ENCODE assay signal across 19 mouse cellular contexts in the genomic region with DNA sequence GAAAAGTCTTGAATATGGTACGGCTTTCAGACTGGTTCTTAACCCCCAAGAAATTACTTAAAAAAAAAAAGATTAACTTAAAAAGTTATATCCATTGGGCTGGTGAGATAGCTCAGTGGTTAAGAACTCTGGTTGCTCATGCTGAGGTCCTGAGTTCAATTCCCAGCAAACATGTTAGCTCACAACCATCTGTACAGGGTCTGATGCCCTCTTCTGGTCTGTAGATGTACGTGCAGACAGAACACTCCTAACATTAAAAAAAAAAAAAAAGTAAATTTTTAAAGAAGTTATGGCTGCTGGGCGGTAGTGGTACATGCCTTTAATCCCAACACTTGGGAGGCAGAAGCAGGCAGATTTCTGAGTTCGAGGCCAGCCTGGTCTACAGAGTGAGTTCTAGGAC. TPM values are rescaled to one million over a fixed set of nuclear protein-coding genes. Genes with fewer than 3 reads are reported as not detected.
DNase-seq lines count a peak whose midpoint lies in the region; ATAC-seq and TF ChIP-seq lines count a peak whose summit lies in the region.
"Had no signal": no experiment of that assay in that cellular context is flagged by ENCODE, and none has a peak within 500 bp of the region (broad histone marks: within the 10 kb centered on the region; RNA-seq: fewer than 3 reads in every experiment).

No protein-coding gene starts in this region.

- H3K4me2 ChIP-seq in hindbrain, postnatal 0 days (ENCODE audit: low read depth, low read length) = no peak overlapping the region
- H3K4me2 ChIP-seq in hindbrain, embryonic 14.5 days (replicated peaks) = no peak overlapping the region
- no peak overlapping the region for H3K4me2 ChIP-seq in CH12.LX (ENCODE audit: insufficient read depth, low read depth, poor library complexity, severe bottlenecking)
- H3K4me2 ChIP-seq: stomach, embryonic 15.5 days had no signal

- no peak for DNase-seq in hindbrain, postnatal 0 days (ENCODE audit: low spot score)
- no peak for DNase-seq in hindbrain, embryonic 14.5 days (ENCODE audit: low spot score)
- DNase-seq in 3T3-L1 (ENCODE audit: low read depth, low spot score) (peak; percentile 33), CH12.LX (ENCODE audit: extremely low read depth) (peak; percentile 30)
- DNase-seq in adrenal gland, adult 8-10 months = no peak
- no peak for DNase-seq in embryo, embryonic 9.5 days (ENCODE audit: extremely low spot score)
- no peak for DNase-seq in gastrocnemius, postnatal 25 days
- DNase-seq: adrenal gland, postnatal 36 days; cerebellum, adult 11 months; gastrocnemius, postnatal 36 days; heart, postnatal 4 days; kidney, adult 11 months; layer of hippocampus, adult 9-11 months; lung, postnatal 10 days; right cerebral cortex, postnatal 4 days had no signal

- peaks cover 22% of the 10 kb centered on the region; the same call in 1 of the 2 replicates for H3K36me3 ChIP-seq in hindbrain, postnatal 0 days (ENCODE audit: insufficient read depth, low read length)
- peaks cover 54% of the 10 kb centered on the region for H3K36me3 ChIP-seq in hindbrain, embryonic 14.5 days (replicated peaks; ENCODE audit: control insufficient read depth, insufficient read depth)
- H3K36me3 ChIP-seq in CH12.LX (replicated peaks in 1 of 2; ENCODE audit: control insufficient read depth in 1 of 2, insufficient read depth in 1 of 2, low read length in 1 of 2) = peaks cover 32 to 71% of the 10 kb centered on the region in 2 experiments

- no peaks in the 10 kb centered on the region for H3K9me3 ChIP-seq in hindbrain, postnatal 0 days (ENCODE audit: low read length)
- no peaks in the 10 kb centered on the region for H3K9me3 ChIP-seq in hindbrain, embryonic 14.5 days (ENCODE audit: control insufficient read depth, low read length)
- H3K9me3 ChIP-seq in CH12.LX (replicated peaks; ENCODE audit: low read length) = no peaks in the 10 kb centered on the region
- H3K9me3 ChIP-seq: embryonic facial prominence, embryonic 10.5 days; stomach, embryonic 15.5 days had no signal

- ATAC-seq in hindbrain, postnatal 0 days = no peak
- no peak for ATAC-seq in hindbrain, embryonic 14.5 days (ENCODE audit: low FRiP score)
- ATAC-seq in common myeloid progenitor, adult 5-6 weeks (replicated peaks; ENCODE audit: low read depth, poor library complexity, severe bottlenecking) = peak; percentile 50; the same call in 1 of the 2 replicates

- TF ChIP-seq RAD21 in CH12.LX (IDR thresholded peaks at IDR 0.05; ENCODE audit: low read depth, low read length) = no peak

- no peaks in the 10 kb centered on the region for H3K4me1 ChIP-seq in hindbrain, postnatal 0 days (ENCODE audit: insufficient read depth, low read length)
- no peaks in the 10 kb centered on the region for H3K4me1 ChIP-seq in hindbrain, embryonic 14.5 days (replicated peaks; ENCODE audit: control insufficient read depth, insufficient read depth, low read length)
- no peaks in the 10 kb centered on the region for H3K4me1 ChIP-seq in CH12.LX (ENCODE audit: control insufficient read depth in 1 of 2, insufficient read depth in 2 of 2)
- H3K4me1 ChIP-seq: embryonic facial prominence, embryonic 10.5 days; stomach, embryonic 15.5 days had no signal

- no peak for TF ChIP-seq POLR2A in CH12.LX (IDR thresholded peaks at IDR 0.05; ENCODE audit: low read depth, low read length)

- no peak overlapping the region for H3K4me3 ChIP-seq in hindbrain, postnatal 0 days (ENCODE audit: low read length)
- H3K4me3 ChIP-seq in hindbrain, embryonic 14.5 days (replicated peaks; ENCODE audit: low read length) = no peak overlapping the region
- no peak overlapping the region for H3K4me3 ChIP-seq in CH12.LX (replicated peaks in 1 of 3; ENCODE audit: low read depth in 2 of 3, low read length in 2 of 3, poor library complexity in 1 of 3)
- H3K4me3 ChIP-seq: embryonic facial prominence, embryonic 10.5 days; stomach, embryonic 15.5 days had no signal

- in situ Hi-C loops in CH12.LX (cut with MboI; ENCODE audit: low pct_ligation_motif_present, low pct_unique_long_range_greater_than_20kb, low sequenced_read_pairs) = no loop called here

- dilution Hi-C loops in CH12.LX (cut with MboI; ENCODE audit: extremely low pct_ligation_motif_present, extremely low pct_unique_long_range_greater_than_20kb, low sequenced_read_pairs) = no loop called here

- no peak overlapping the region for H3K27ac ChIP-seq in hindbrain, postnatal 0 days
- H3K27ac ChIP-seq in hindbrain, embryonic 14.5 days = no peak overlapping the region
- H3K27ac ChIP-seq in CH12.LX (ENCODE audit: insufficient read depth, low read depth) = no peak overlapping the region
- H3K27ac ChIP-seq: embryonic facial prominence, embryonic 10.5 days; stomach, embryonic 15.5 days had no signal

- no peaks in the 10 kb centered on the region for H3K79me2 ChIP-seq in CH12.LX (replicated peaks; ENCODE audit: control insufficient read depth, extremely low read depth, insufficient read depth, poor library complexity, severe bottlenecking)

- TF ChIP-seq CTCF in hindbrain, postnatal 0 days (IDR thresholded peaks at IDR 0.05; ENCODE audit: low read depth) = peak; percentile 36
- peak in 1 of 2 experiments; percentile 34; a peak in 2 of 4 replicates for TF ChIP-seq CTCF in CH12.LX (conservative IDR thresholded peaks at IDR 0.05 in 1 of 2, IDR thresholded peaks at IDR 0.05 in 1 of 2; ENCODE audit: low read depth in 2 of 2, low read length in 2 of 2)

- no peak overlapping the region for H3K9ac ChIP-seq in hindbrain, postnatal 0 days (replicated peaks; ENCODE audit: low read length)
- H3K9ac ChIP-seq in hindbrain, embryonic 14.5 days = no peak overlapping the region
- H3K9ac ChIP-seq in CH12.LX (ENCODE audit: insufficient read depth, low read depth) = no peak overlapping the region
- H3K9ac ChIP-seq: stomach, embryonic 15.5 days had no signal

- 91% methylated on average over 4 of the region's 4 CpGs for WGBS in hindbrain, postnatal 0 days
- 96% methylated on average over 4 of the region's 4 CpGs for WGBS in hindbrain, embryonic 14.5 days

- TF ChIP-seq EP300 in CH12.LX (IDR thresholded peaks at IDR 0.05; ENCODE audit: low read length) = no peak

- H3K27me3 ChIP-seq in hindbrain, postnatal 0 days (ENCODE audit: insufficient read depth, low read length) = no peaks in the 10 kb centered on the region
- no peaks in the 10 kb centered on the region for H3K27me3 ChIP-seq in hindbrain, embryonic 14.5 days (ENCODE audit: control insufficient read depth, insufficient read depth, low read length)
- H3K27me3 ChIP-seq in CH12.LX (replicated peaks) = no peaks in the 10 kb centered on the region
- H3K27me3 ChIP-seq: stomach, embryonic 15.5 days had no signal

RNA-seq across cellular contexts. Expression of gene 1700022I11Rik, which starts 8.7 kb away (rescaled TPM):
- total RNA-seq in hindbrain, postnatal 0 days (2014; rRNA removed) = not detected in 2 replicates
- 0.37 and 0.60 TPM in 2 replicates for polyA plus RNA-seq in hindbrain, postnatal 0 days (2015; fragmentation: Nextera tagmentation; extraction: Ambion mirVana)
- polyA plus RNA-seq in hindbrain, embryonic 14.5 days (2014; fragmentation: Nextera tagmentation; extraction: Ambion mirVana) = 0.63 and 0.71 TPM in 2 replicates
- total RNA-seq in CH12.LX (2012; rRNA removed) (0.55 and 1.4 TPM in 2 replicates), CH12.LX (2014; rRNA removed) (not detected in 2 replicates)
- 0.07 and 0.24 TPM in 2 replicates for polyA plus RNA-seq in CH12.LX (2012; ENCODE audit: insufficient read length, low read depth)
- 0.41 TPM in 1 of 2 replicates, not detected in the other for total RNA-seq in common myeloid progenitor, adult 5-6 weeks (2017)
- total RNA-seq in adrenal gland, adult 8-10 months (2022) = not detected
- total RNA-seq in gastrocnemius, postnatal 25 days (2021) = not detected
- total RNA-seq: adrenal gland, postnatal 36 days; gastrocnemius, postnatal 36 days; heart, postnatal 4 days had no signal
- polyA plus RNA-seq: urinary bladder, adult 2 months had no signal

RNA-seq across cellular contexts. Expression of gene Vcp, which starts 22.2 kb away (rescaled TPM):
- total RNA-seq in hindbrain, postnatal 0 days (2014; rRNA removed) = 187 and 191 TPM in 2 replicates
- 445 and 455 TPM in 2 replicates for polyA plus RNA-seq in hindbrain, postnatal 0 days (2015; fragmentation: Nextera tagmentation; extraction: Ambion mirVana)
- 470 and 518 TPM in 2 replicates for polyA plus RNA-seq in hindbrain, embryonic 14.5 days (2014; fragmentation: Nextera tagmentation; extraction: Ambion mirVana)
- total RNA-seq in CH12.LX (2012; rRNA removed) (237 and 301 TPM in 2 replicates), CH12.LX (2014; rRNA removed) (200 and 203 TPM in 2 replicates)
- polyA plus RNA-seq in CH12.LX (2012; ENCODE audit: insufficient read length, low read depth) = 462 and 463 TPM in 2 replicates
- 261 and 292 TPM in 2 replicates for total RNA-seq in common myeloid progenitor, adult 5-6 weeks (2017)
- total RNA-seq in adrenal gland, adult 8-10 months (2022) = 100 to 1,000 TPM; 290 to 420 (median 339) TPM
- 100 to 1,000 TPM; 219 to 236 TPM for total RNA-seq in gastrocnemius, postnatal 25 days (2021)

RNA-seq across cellular contexts. Expression of gene Dnajb5, which starts 28.4 kb away (rescaled TPM):
- total RNA-seq in hindbrain, postnatal 0 days (2014; rRNA removed) = 88.0 and 96.9 TPM in 2 replicates
- 28.1 and 33.4 TPM in 2 replicates for polyA plus RNA-seq in hindbrain, postnatal 0 days (2015; fragmentation: Nextera tagmentation; extraction: Ambion mirVana)
- polyA plus RNA-seq in hindbrain, embryonic 14.5 days (2014; fragmentation: Nextera tagmentation; extraction: Ambion mirVana) = 38.5 and 42.0 TPM in 2 replicates
- total RNA-seq in CH12.LX (2012; rRNA removed) (2.7 and 3.2 TPM in 2 replicates), CH12.LX (2014; rRNA removed) (1.9 and 2.2 TPM in 2 replicates)
- polyA plus RNA-seq in CH12.LX (2012; ENCODE audit: insufficient read length, low read depth) = 3.9 and 4.2 TPM in 2 replicates
- 1.2 and 1.4 TPM in 2 replicates for total RNA-seq in common myeloid progenitor, adult 5-6 weeks (2017)
- total RNA-seq in adrenal gland, adult 8-10 months (2022) = 10 to 100 TPM; 12.9 to 20.5 (median 18.2) TPM
- total RNA-seq in gastrocnemius, postnatal 25 days (2021) = 100 to 1,000 TPM; 143 to 183 TPM

RNA-seq across cellular contexts. Expression of gene Fancg, which starts 32.2 kb away (rescaled TPM):
- total RNA-seq in hindbrain, postnatal 0 days (2014; rRNA removed) = 10.5 and 13.1 TPM in 2 replicates
- 14.2 and 14.5 TPM in 2 replicates for polyA plus RNA-seq in hindbrain, postnatal 0 days (2015; fragmentation: Nextera tagmentation; extraction: Ambion mirVana)
- polyA plus RNA-seq in hindbrain, embryonic 14.5 days (2014; fragmentation: Nextera tagmentation; extraction: Ambion mirVana) = 15.6 and 20.1 TPM in 2 replicates
- total RNA-seq in CH12.LX (2012; rRNA removed) = 13.2 and 14.8 TPM in 2 replicates
- total RNA-seq in CH12.LX (2014; rRNA removed) = 12.3 and 13.7 TPM in 2 replicates
- polyA plus RNA-seq in CH12.LX (2012; ENCODE audit: insufficient read length, low read depth) = 15.1 and 18.7 TPM in 2 replicates
- 15.4 and 20.2 TPM in 2 replicates for total RNA-seq in common myeloid progenitor, adult 5-6 weeks (2017)
- total RNA-seq in adrenal gland, adult 8-10 months (2022) = 10 to 100 TPM in 2 of 4 experiments, 1 to 10 TPM in 2; 8.0 to 17.8 (median 12.5) TPM
- total RNA-seq in gastrocnemius, postnatal 25 days (2021) = 1 to 10 TPM; 1.0 to 2.4 TPM

RNA-seq across cellular contexts. Expression of gene Pigo, which starts 47.6 kb away (rescaled TPM):
- 27.7 and 33.4 TPM in 2 replicates for total RNA-seq in hindbrain, postnatal 0 days (2014; rRNA removed)
- polyA plus RNA-seq in hindbrain, postnatal 0 days (2015; fragmentation: Nextera tagmentation; extraction: Ambion mirVana) = 20.8 and 22.1 TPM in 2 replicates
- polyA plus RNA-seq in hindbrain, embryonic 14.5 days (2014; fragmentation: Nextera tagmentation; extraction: Ambion mirVana) = 24.2 and 27.1 TPM in 2 replicates
- total RNA-seq in CH12.LX (2012; rRNA removed) (18.7 and 19.1 TPM in 2 replicates), CH12.LX (2014; rRNA removed) (8.0 and 8.7 TPM in 2 replicates)
- 19.4 and 21.9 TPM in 2 replicates for polyA plus RNA-seq in CH12.LX (2012; ENCODE audit: insufficient read length, low read depth)
- 7.9 and 12.2 TPM in 2 replicates for total RNA-seq in common myeloid progenitor, adult 5-6 weeks (2017)
- 10 to 100 TPM; 14.8 to 30.8 (median 22.5) TPM for total RNA-seq in adrenal gland, adult 8-10 months (2022)
- 1 to 10 TPM; 6.7 to 7.5 TPM for total RNA-seq in gastrocnemius, postnatal 25 days (2021)

Comparison
In these comparisons a context has a peak if more than half of its experiments do, and no peak if none do; other contexts are left out.
1. DNase-seq: peak in 3T3-L1 (single experiment) and CH12.LX (single experiment); none in hindbrain, postnatal 0 days (single experiment), hindbrain, embryonic 14.5 days (single experiment), adrenal gland, adult 8-10 months (single experiment), embryo, embryonic 9.5 days (single experiment) and gastrocnemius, postnatal 25 days (single experiment).